Mouse (Mus musculus) heart, adult 2 months (tissue): ENCODE data around the gene Aasdhppt.

Source experiments
- CTCF ChIP-seq: fragments of 200-600 bp; IDR thresholded peaks from 2 replicates; pipeline ENCODE4 v1.8.1; 2022; ENCODE audit warnings: antibody characterized with exemption, mild to moderate bottlenecking, moderate library complexity
- POLR2A ChIP-seq: fragments of 200-500 bp; IDR thresholded peaks from 2 replicates; pipeline ENCODE4 v1.6.1; 2011; ENCODE audit warnings: mild to moderate bottlenecking, low read depth, low read length, control low read depth; ENCODE audit not compliant: insufficient read depth

DNA sequence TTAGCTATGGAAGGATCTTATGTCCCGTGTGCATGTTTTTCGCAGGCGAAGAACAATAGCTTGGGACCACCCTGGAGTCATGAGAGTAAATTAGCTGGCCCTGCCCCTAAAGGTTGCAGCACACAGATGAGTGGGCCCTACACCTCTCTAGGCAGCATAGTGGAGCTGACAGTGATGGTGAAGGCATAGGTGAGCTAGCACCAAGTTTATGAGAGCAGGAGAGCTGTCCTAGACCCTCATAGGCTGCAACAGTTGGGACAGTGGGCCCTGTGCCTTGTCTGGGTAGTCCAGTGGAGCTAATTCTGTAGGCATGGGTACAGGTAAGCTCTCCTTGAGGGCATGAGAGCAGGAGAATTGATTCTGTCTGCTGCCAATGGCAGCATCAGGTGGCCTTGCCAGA is 42.4 kb downstream of the Aasdhppt start:
- TF ChIP-seq CTCF = no peak
- TF ChIP-seq POLR2A = no peak
